Mouse (Mus musculus): ENCODE results near the gene Mtmr14.

DNA sequence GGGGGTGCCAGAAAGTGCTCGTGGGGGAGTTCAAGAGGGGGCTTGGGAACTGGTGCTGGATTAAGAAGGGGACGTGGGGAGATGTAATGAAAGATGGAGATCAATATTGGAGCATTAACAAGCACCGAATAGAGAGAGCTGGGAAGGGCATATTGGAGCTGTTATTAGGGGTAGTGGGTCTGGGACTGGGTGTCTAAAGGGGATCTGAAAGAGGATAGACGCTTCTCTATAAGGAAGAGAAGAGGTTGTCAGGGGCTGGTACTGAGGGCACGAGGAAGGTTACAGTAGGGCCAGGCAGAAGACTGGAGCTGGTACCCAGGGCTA is 43.2 kb upstream of the Mtmr14 start:
- TF ChIP-seq POLR2A (IDR thresholded peaks at IDR 0.05; ENCODE audit: borderline replicate concordance, extremely low read depth, insufficient read depth, insufficient read length, poor library complexity, severe bottlenecking) (no peak), CTCF (IDR thresholded peaks at IDR 0.05; ENCODE audit: borderline replicate concordance, extremely low read depth, insufficient read depth, insufficient read length) (no peak)
